Mouse (Mus musculus): ENCODE data around the gene Tln2. TPM values are rescaled to one million over a fixed set of nuclear protein-coding genes. Genes with fewer than 3 reads are reported as not detected.

Gene Tln2
- polyA plus RNA-seq, 1 experiment from 2014 or later: 19.3 TPM

GRCm38 (mm10) chr9:67572790-67573682, 13.5 kb upstream of the Tln2 start:
- Histone ChIP-seq H3K36me3 (ENCODE audit: control insufficient read depth, insufficient read depth, low read length) (no peaks in the 10 kb centered on the region), H3K4me1 (ENCODE audit: control insufficient read depth, insufficient read depth, low read length) (peaks cover 22% of the 10 kb centered on the region), H3K27me3 (ENCODE audit: control insufficient read depth, insufficient read depth, low read length) (no peaks in the 10 kb centered on the region), H3K4me3 (replicated peaks; ENCODE audit: low read depth, low read length) (no peak overlapping the region), H3K27ac (replicated peaks; ENCODE audit: low read depth, low read length) (peak overlapping the region; percentile 61), H3K4me2 (ENCODE audit: low read length) (peak overlapping the region; percentile 18; the same call in 1 of the 2 replicates), H3K9me3 (ENCODE audit: control insufficient read depth, low read length) (no peaks in the 10 kb centered on the region), H3K9ac (replicated peaks; ENCODE audit: low read length) (no peak overlapping the region; the same call in 1 of the 2 replicates)
- ATAC-seq (ENCODE audit: low FRiP score, low TSS enrichment): no peak
- 19% methylated on average over 10 of the region's 10 CpGs for WGBS
- DNase-seq: peak; percentile 54

GRCm38 (mm10) chr9:67565801-67566258, 6.3 kb upstream of the Tln2 start:
- Histone ChIP-seq H3K27ac (replicated peaks; ENCODE audit: low read depth, low read length) (no peak overlapping the region), H3K4me1 (ENCODE audit: control insufficient read depth, insufficient read depth, low read length) (no peaks in the 10 kb centered on the region), H3K9me3 (ENCODE audit: control insufficient read depth, low read length) (no peaks in the 10 kb centered on the region), H3K36me3 (ENCODE audit: control insufficient read depth, insufficient read depth, low read length) (no peaks in the 10 kb centered on the region), H3K9ac (replicated peaks; ENCODE audit: low read length) (no peak overlapping the region), H3K4me3 (replicated peaks; ENCODE audit: low read depth, low read length) (no peak overlapping the region), H3K27me3 (ENCODE audit: control insufficient read depth, insufficient read depth, low read length) (no peaks in the 10 kb centered on the region), H3K4me2 (ENCODE audit: low read length) (no peak overlapping the region)
- ATAC-seq (ENCODE audit: low FRiP score, low TSS enrichment): no peak
- no peak for DNase-seq
- WGBS: 88% methylated on average over 6 of the region's 6 CpGs

- DNase-seq (no peak), ATAC-seq (ENCODE audit: low FRiP score, low TSS enrichment) (no peak)
- 92% methylated on average over 8 of the region's 8 CpGs for WGBS
- H3K27ac ChIP-seq (replicated peaks; ENCODE audit: low read depth, low read length): no peak overlapping the region; the same call in 1 of the 2 replicates
- H3K36me3 ChIP-seq (ENCODE audit: control insufficient read depth, insufficient read depth, low read length): no peaks in the 10 kb centered on the region
- no peak overlapping the region for H3K9ac ChIP-seq (replicated peaks; ENCODE audit: low read length)
- no peaks in the 10 kb centered on the region for H3K9me3 ChIP-seq (ENCODE audit: control insufficient read depth, low read length)
- H3K27me3 ChIP-seq (ENCODE audit: control insufficient read depth, insufficient read depth, low read length): no peaks in the 10 kb centered on the region
- no peak overlapping the region for H3K4me3 ChIP-seq (replicated peaks; ENCODE audit: low read depth, low read length)
- H3K4me2 ChIP-seq (ENCODE audit: low read length): no peak overlapping the region
- H3K4me1 ChIP-seq (ENCODE audit: control insufficient read depth, insufficient read depth, low read length): no peaks in the 10 kb centered on the region; the same call in 1 of the 2 replicates
Observed at GRCm38 (mm10) chr9:67549811-67550501, 9.5 kb downstream of the Tln2 start.

GRCm38 (mm10) chr9:67549332-67549731, 10.2 kb downstream of the Tln2 start:
- no peak overlapping the region for H3K27ac ChIP-seq (replicated peaks; ENCODE audit: low read depth, low read length)
- no peak for DNase-seq

GRCm38 (mm10) chr9:67546650-67547049, 12.9 kb downstream of the Tln2 start:
- ATAC-seq (ENCODE audit: low FRiP score, low TSS enrichment) (no peak), DNase-seq (no peak)
- Histone ChIP-seq H3K27ac (replicated peaks; ENCODE audit: low read depth, low read length) (no peak overlapping the region), H3K27me3 (ENCODE audit: control insufficient read depth, insufficient read depth, low read length) (no peaks in the 10 kb centered on the region), H3K9me3 (ENCODE audit: control insufficient read depth, low read length) (no peaks in the 10 kb centered on the region), H3K9ac (replicated peaks; ENCODE audit: low read length) (no peak overlapping the region), H3K4me2 (ENCODE audit: low read length) (no peak overlapping the region), H3K4me3 (replicated peaks; ENCODE audit: low read depth, low read length) (no peak overlapping the region), H3K36me3 (ENCODE audit: control insufficient read depth, insufficient read depth, low read length) (no peaks in the 10 kb centered on the region), H3K4me1 (ENCODE audit: control insufficient read depth, insufficient read depth, low read length) (no peaks in the 10 kb centered on the region; the same call in 1 of the 2 replicates)
- 94% methylated on average over 5 of the region's 5 CpGs for WGBS

More at GRCm38 (mm10) chr9:67549332-67549731, 10.2 kb downstream of the Tln2 start:
- ATAC-seq (ENCODE audit: low FRiP score, low TSS enrichment): no peak
- H3K36me3 ChIP-seq (ENCODE audit: control insufficient read depth, insufficient read depth, low read length): no peaks in the 10 kb centered on the region
- H3K27me3 ChIP-seq (ENCODE audit: control insufficient read depth, insufficient read depth, low read length): no peaks in the 10 kb centered on the region
- no peaks in the 10 kb centered on the region; the same call in 1 of the 2 replicates for H3K4me1 ChIP-seq (ENCODE audit: control insufficient read depth, insufficient read depth, low read length)
- H3K4me3 ChIP-seq (replicated peaks; ENCODE audit: low read depth, low read length): no peak overlapping the region
- no peak overlapping the region for H3K9ac ChIP-seq (replicated peaks; ENCODE audit: low read length)
- H3K9me3 ChIP-seq (ENCODE audit: control insufficient read depth, low read length): no peaks in the 10 kb centered on the region
- no peak overlapping the region for H3K4me2 ChIP-seq (ENCODE audit: low read length)
- 32% methylated on average over 4 of the region's 4 CpGs for WGBS

- no peak for DNase-seq
- H3K27ac ChIP-seq (replicated peaks; ENCODE audit: low read depth, low read length): no peak overlapping the region
Observed at GRCm38 (mm10) chr9:67545794-67546193, 13.7 kb downstream of the Tln2 start.

GRCm38 (mm10) chr9:67544783-67545182, 14.7 kb downstream of the Tln2 start:
- Histone ChIP-seq H3K4me2 (ENCODE audit: low read length) (no peak overlapping the region), H3K27ac (replicated peaks; ENCODE audit: low read depth, low read length) (no peak overlapping the region), H3K9me3 (ENCODE audit: control insufficient read depth, low read length) (no peaks in the 10 kb centered on the region), H3K36me3 (ENCODE audit: control insufficient read depth, insufficient read depth, low read length) (no peaks in the 10 kb centered on the region), H3K9ac (replicated peaks; ENCODE audit: low read length) (no peak overlapping the region), H3K27me3 (ENCODE audit: control insufficient read depth, insufficient read depth, low read length) (no peaks in the 10 kb centered on the region), H3K4me1 (ENCODE audit: control insufficient read depth, insufficient read depth, low read length) (peaks cover 4% of the 10 kb centered on the region; the same call in 1 of the 2 replicates), H3K4me3 (replicated peaks; ENCODE audit: low read depth, low read length) (no peak overlapping the region)
- DNase-seq (no peak), ATAC-seq (ENCODE audit: low FRiP score, low TSS enrichment) (no peak)
- WGBS: 92% methylated on average over 7 of the region's 7 CpGs

More at GRCm38 (mm10) chr9:67545794-67546193, 13.7 kb downstream of the Tln2 start:
- Histone ChIP-seq H3K4me1 (ENCODE audit: control insufficient read depth, insufficient read depth, low read length) (no peaks in the 10 kb centered on the region; the same call in 1 of the 2 replicates), H3K4me2 (ENCODE audit: low read length) (no peak overlapping the region), H3K36me3 (ENCODE audit: control insufficient read depth, insufficient read depth, low read length) (no peaks in the 10 kb centered on the region), H3K9ac (replicated peaks; ENCODE audit: low read length) (no peak overlapping the region), H3K27me3 (ENCODE audit: control insufficient read depth, insufficient read depth, low read length) (no peaks in the 10 kb centered on the region), H3K9me3 (ENCODE audit: control insufficient read depth, low read length) (no peaks in the 10 kb centered on the region), H3K4me3 (replicated peaks; ENCODE audit: low read depth, low read length) (no peak overlapping the region)
- ATAC-seq (ENCODE audit: low FRiP score, low TSS enrichment): no peak
- WGBS: 85% methylated on average over 3 of the region's 3 CpGs

GRCm38 (mm10) chr9:67541948-67542347, 17.6 kb downstream of the Tln2 start:
- no peak overlapping the region for H3K4me3 ChIP-seq (replicated peaks; ENCODE audit: low read depth, low read length)

More at GRCm38 (mm10) chr9:67541948-67542347, 17.6 kb downstream of the Tln2 start:
- Histone ChIP-seq H3K9me3 (ENCODE audit: control insufficient read depth, low read length) (no peaks in the 10 kb centered on the region), H3K27me3 (ENCODE audit: control insufficient read depth, insufficient read depth, low read length) (no peaks in the 10 kb centered on the region), H3K4me2 (ENCODE audit: low read length) (no peak overlapping the region), H3K27ac (replicated peaks; ENCODE audit: low read depth, low read length) (no peak overlapping the region), H3K9ac (replicated peaks; ENCODE audit: low read length) (no peak overlapping the region), H3K4me1 (ENCODE audit: control insufficient read depth, insufficient read depth, low read length) (peaks cover 4% of the 10 kb centered on the region; the same call in 1 of the 2 replicates), H3K36me3 (ENCODE audit: control insufficient read depth, insufficient read depth, low read length) (no peaks in the 10 kb centered on the region)
- ATAC-seq (ENCODE audit: low FRiP score, low TSS enrichment) (no peak), DNase-seq (no peak)
- WGBS: 88% methylated on average over 8 of the region's 8 CpGs

Measured in midbrain, embryonic 14.5 days (tissue).